Mouse (Mus musculus) kidney, adult 18-20 months (tissue): ENCODE data around the gene Gm20431.
"Not testable (repeated sequence)": the region's sequence is repeated elsewhere in the genome, so short reads cannot be mapped to it uniquely, and the experiment has no call there.

ENCODE experiments used
- DNase-seq: peaks from one replicate; pipeline ENCODE4 v3.0.0; 2021

The Gm20431 gene

GRCm38 (mm10) chr2:167659177-167659846 is 2.0 kb downstream of the Gm20431 start:
- peak; percentile 40 for DNase-seq

- no peak for DNase-seq
Observed at GRCm38 (mm10) chr2:167658712-167659111, 2.6 kb downstream of the Gm20431 start.

GRCm38 (mm10) chr2:167657973-167658372 is 3.3 kb downstream of the Gm20431 start:
- no peak for DNase-seq

GRCm38 (mm10) chr2:167656629-167657478 is 4.4 kb downstream of the Gm20431 start:
- DNase-seq = peak; percentile 56

GRCm38 (mm10) chr2:167654911-167655600 is 6.2 kb downstream of the Gm20431 start:
- peak; percentile 48 for DNase-seq

GRCm38 (mm10) chr2:167652694-167653093 is 8.6 kb downstream of the Gm20431 start:
- DNase-seq = no peak

- DNase-seq = no peak
Observed at GRCm38 (mm10) chr2:167651622-167652021, 9.7 kb downstream of the Gm20431 start.

GRCm38 (mm10) chr2:167649290-167650032 is 11.8 kb downstream of the Gm20431 start:
- DNase-seq = no peak

- DNase-seq = no peak
Observed at GRCm38 (mm10) chr2:167646411-167646810, 14.9 kb downstream of the Gm20431 start.

GRCm38 (mm10) chr2:167643356-167644052 is 17.8 kb downstream of the Gm20431 start:
- DNase-seq = not testable (repeated sequence)

- no peak for DNase-seq
Observed at GRCm38 (mm10) chr2:167642164-167642563, 19.1 kb downstream of the Gm20431 start.

- DNase-seq = peak; percentile 83
Observed at GRCm38 (mm10) chr2:167641337-167641736, 20.0 kb downstream of the Gm20431 start.

- DNase-seq = no peak
Observed at GRCm38 (mm10) chr2:167640279-167640678, 21.0 kb downstream of the Gm20431 start.

GRCm38 (mm10) chr2:167634865-167635512 is 26.3 kb downstream of the Gm20431 start:
- no peak for DNase-seq

- DNase-seq = peak; percentile 96
Observed at GRCm38 (mm10) chr2:167634338-167634770, 26.9 kb downstream of the Gm20431 start.

- DNase-seq = no peak
Observed at GRCm38 (mm10) chr2:167633537-167633872, 27.8 kb downstream of the Gm20431 start.

- DNase-seq = no peak
Observed at GRCm38 (mm10) chr2:167632731-167633536, 28.4 kb downstream of the Gm20431 start.

- DNase-seq = peak; percentile 98
Observed at GRCm38 (mm10) chr2:167631591-167632448, 29.5 kb downstream of the Gm20431 start, which contains the start of gene Ube2v1. Gene Ube2v1, minus strand, starts transcription at chr2:167632095.

- peak; percentile 43 for DNase-seq
Observed at GRCm38 (mm10) chr2:167631181-167631590, 30.1 kb downstream of the Gm20431 start.

GRCm38 (mm10) chr2:167630421-167630820 is 30.9 kb downstream of the Gm20431 start:
- no peak for DNase-seq
